Mouse (Mus musculus): ENCODE results near the gene Acot8. TPM values are rescaled to one million over a fixed set of nuclear protein-coding genes. Genes with fewer than 3 reads are reported as not detected.

The Acot8 gene
- total and polyA plus RNA-seq, 2 experiments from 2014 or later: 17.5 to 24.2 TPM

DNA sequence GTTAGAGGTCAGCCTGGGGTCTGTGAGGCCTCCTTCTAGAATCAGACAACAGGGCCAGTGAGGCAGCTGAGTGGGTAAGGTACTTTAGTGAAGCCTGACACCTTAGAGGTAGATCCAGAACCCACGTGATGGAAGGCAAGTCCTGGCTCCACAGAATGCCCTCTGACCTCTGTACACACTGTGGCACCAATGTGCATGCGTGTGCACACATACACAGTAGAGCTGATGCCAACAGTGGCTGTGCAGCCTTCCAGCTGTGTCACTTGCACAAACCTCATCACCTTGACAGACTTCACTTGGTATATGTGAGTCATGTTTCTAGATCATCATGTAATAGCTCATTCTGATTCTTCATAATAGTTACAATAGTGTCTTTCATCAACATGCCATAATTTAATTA is 52.2 kb downstream of the Acot8 start:
- no peak overlapping the region for H3K4me3 ChIP-seq (ENCODE audit: low read depth, low read length)

DNA sequence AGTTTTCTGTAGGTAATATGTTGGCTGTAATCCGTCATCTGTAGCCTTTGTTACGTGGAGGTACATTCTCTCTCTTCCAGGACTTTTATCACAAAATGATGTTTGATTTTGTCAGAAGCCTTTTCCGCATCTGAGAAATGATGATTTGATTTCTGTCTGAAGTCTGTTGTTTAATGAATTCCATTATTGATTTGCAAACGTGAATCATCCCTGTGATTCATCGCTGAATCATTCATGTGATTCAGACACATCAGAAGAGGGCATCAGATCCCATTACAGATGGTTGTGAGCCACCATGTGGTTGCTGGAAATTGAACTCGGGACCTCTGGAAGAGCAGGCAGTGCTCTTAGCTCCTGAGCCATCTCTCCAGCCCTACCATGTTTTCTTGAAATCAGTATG is 55.7 kb downstream of the Acot8 start:
- no peaks in the 10 kb centered on the region for H3K27me3 ChIP-seq (ENCODE audit: insufficient read depth, low read length)
- ATAC-seq (ENCODE audit: low FRiP score) (no peak), DNase-seq (ENCODE audit: low spot score) (no peak)
- peaks cover 9% of the 10 kb centered on the region; the same call in 1 of the 2 replicates for H3K4me1 ChIP-seq (ENCODE audit: insufficient read depth, low read length)
- TF ChIP-seq CTCF (IDR thresholded peaks at IDR 0.05): no peak
- peaks cover 18% of the 10 kb centered on the region for H3K36me3 ChIP-seq (ENCODE audit: insufficient read depth, low read length)
- H3K4me3 ChIP-seq (ENCODE audit: low read depth, low read length): no peak overlapping the region
- WGBS: 89% methylated on average over 6 of the region's 6 CpGs
- H3K27ac ChIP-seq (ENCODE audit: low read depth, low read length): no peak overlapping the region
- H3K9ac ChIP-seq (replicated peaks; ENCODE audit: low read length, poor library complexity, severe bottlenecking): no peak overlapping the region
- H3K4me2 ChIP-seq (ENCODE audit: low read depth, low read length, poor library complexity, severe bottlenecking): no peak overlapping the region
- H3K9me3 ChIP-seq (ENCODE audit: low read length): no peaks in the 10 kb centered on the region

More for the DNA sequence above, 52.2 kb downstream of the Acot8 start:
- Histone ChIP-seq H3K36me3 (ENCODE audit: insufficient read depth, low read length) (peaks cover 50% of the 10 kb centered on the region), H3K27me3 (ENCODE audit: insufficient read depth, low read length) (no peaks in the 10 kb centered on the region), H3K4me2 (ENCODE audit: low read depth, low read length, poor library complexity, severe bottlenecking) (no peak overlapping the region), H3K27ac (ENCODE audit: low read depth, low read length) (no peak overlapping the region), H3K4me1 (ENCODE audit: insufficient read depth, low read length) (no peaks in the 10 kb centered on the region), H3K9ac (replicated peaks; ENCODE audit: low read length, poor library complexity, severe bottlenecking) (no peak overlapping the region), H3K9me3 (ENCODE audit: low read length) (no peaks in the 10 kb centered on the region)
- no peak for ATAC-seq (ENCODE audit: low FRiP score)
- WGBS: 94% methylated on average over 2 of the region's 2 CpGs
- no peak for DNase-seq (ENCODE audit: low spot score)
- TF ChIP-seq CTCF (IDR thresholded peaks at IDR 0.05): no peak

DNA sequence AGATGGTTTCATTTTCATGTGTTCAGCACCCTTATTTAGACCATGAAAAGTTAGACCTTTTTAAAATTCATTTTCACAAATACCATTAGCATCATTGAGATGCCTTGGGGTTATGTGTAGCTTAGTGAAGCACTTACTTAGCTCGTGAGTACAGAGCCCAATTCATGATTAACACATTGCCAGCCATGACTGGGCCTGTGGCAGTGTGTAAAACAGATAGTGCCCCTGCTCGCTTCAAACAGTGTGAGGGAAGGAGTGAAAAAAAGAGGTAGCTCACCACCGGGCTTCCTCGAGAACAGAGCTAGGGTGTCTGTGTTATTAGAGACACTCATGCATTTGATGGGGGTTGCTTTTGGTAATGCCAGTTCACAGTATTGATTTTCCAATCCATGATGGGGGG is 56.5 kb downstream of the Acot8 start:
- no peaks in the 10 kb centered on the region; the same call in 1 of the 2 replicates for H3K27me3 ChIP-seq (ENCODE audit: insufficient read depth, low read length)
- WGBS: 87% methylated on average over 4 of the region's 4 CpGs
- peaks cover 14% of the 10 kb centered on the region; the same call in 1 of the 2 replicates for H3K36me3 ChIP-seq (ENCODE audit: insufficient read depth, low read length)
- ATAC-seq (ENCODE audit: low FRiP score): no peak
- no peaks in the 10 kb centered on the region for H3K9me3 ChIP-seq (ENCODE audit: low read length)
- H3K4me1 ChIP-seq (ENCODE audit: insufficient read depth, low read length): peaks cover 9% of the 10 kb centered on the region; the same call in 1 of the 2 replicates
- no peak overlapping the region for H3K4me2 ChIP-seq (ENCODE audit: low read depth, low read length, poor library complexity, severe bottlenecking)
- H3K4me3 ChIP-seq (ENCODE audit: low read depth, low read length): no peak overlapping the region
- DNase-seq (ENCODE audit: low spot score): no peak
- H3K27ac ChIP-seq (ENCODE audit: low read depth, low read length): no peak overlapping the region
- no peak for TF ChIP-seq CTCF (IDR thresholded peaks at IDR 0.05)
- H3K9ac ChIP-seq (replicated peaks; ENCODE audit: low read length, poor library complexity, severe bottlenecking): no peak overlapping the region

DNA sequence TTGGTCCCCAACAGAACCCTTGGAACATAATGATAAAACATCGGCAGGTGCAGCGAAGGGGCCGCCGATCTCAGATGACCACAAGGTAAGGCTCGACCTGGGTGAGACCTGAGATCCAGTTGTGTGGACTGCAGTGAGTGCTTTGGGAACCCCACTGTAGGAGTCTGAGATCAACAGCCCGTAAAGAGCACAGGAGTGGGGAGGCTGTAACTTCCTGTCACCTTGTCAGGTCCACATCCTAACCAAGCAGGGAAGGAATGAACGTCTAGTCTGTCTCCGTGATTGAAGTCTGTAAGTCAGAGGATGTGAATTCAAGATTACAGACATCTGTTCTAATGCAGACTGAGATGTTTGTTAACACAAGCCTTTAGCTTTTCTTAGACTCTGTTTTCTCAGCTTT is 58.0 kb downstream of the Acot8 start:
- Histone ChIP-seq H3K36me3 (ENCODE audit: insufficient read depth, low read length) (peaks cover 9% of the 10 kb centered on the region; the same call in 1 of the 2 replicates), H3K9me3 (ENCODE audit: low read length) (no peaks in the 10 kb centered on the region), H3K27me3 (ENCODE audit: insufficient read depth, low read length) (no peaks in the 10 kb centered on the region; the same call in 1 of the 2 replicates), H3K27ac (ENCODE audit: low read depth, low read length) (peak overlapping the region; percentile 73), H3K4me1 (ENCODE audit: insufficient read depth, low read length) (peaks cover 9% of the 10 kb centered on the region; the same call in 1 of the 2 replicates), H3K4me2 (ENCODE audit: low read depth, low read length, poor library complexity, severe bottlenecking) (peak overlapping the region; percentile 79), H3K4me3 (ENCODE audit: low read depth, low read length) (peak overlapping the region; percentile 92), H3K9ac (replicated peaks; ENCODE audit: low read length, poor library complexity, severe bottlenecking) (peak overlapping the region; percentile 94)
- TF ChIP-seq CTCF (IDR thresholded peaks at IDR 0.05): no peak
- 60% methylated on average over 8 of the region's 8 CpGs for WGBS
- no peak for DNase-seq (ENCODE audit: low spot score)
- no peak for ATAC-seq (ENCODE audit: low FRiP score)

DNA sequence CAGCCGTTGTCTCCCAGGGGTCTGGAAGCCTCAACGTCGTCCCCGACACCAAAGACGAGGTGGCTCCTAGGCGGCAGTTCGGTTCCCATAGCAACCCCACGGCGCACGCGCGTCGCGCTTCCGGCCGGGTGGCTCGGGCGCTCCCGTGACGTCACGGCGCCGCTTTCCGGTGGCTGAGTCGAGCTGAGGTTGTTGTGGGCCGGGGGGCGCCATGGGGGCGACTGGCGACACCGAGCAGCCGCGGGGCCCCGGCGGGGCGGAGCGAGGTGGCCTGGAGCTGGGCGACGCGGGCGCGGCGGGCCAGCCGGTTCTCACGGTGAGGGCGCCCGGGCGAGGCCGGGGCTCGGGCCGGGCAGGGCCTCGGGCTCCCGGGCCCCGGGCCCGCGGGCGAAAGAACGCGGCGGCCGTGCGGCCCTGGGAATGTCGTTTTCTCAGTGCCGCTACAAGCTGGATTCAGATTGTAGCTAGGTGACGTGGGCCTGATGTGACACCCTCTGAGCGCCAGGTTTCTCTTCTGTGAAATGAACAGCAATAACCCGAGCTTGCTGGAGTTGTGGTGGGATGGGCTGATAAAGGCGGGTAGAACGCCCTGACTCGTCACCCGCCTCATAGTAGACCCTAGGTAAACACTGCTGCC is 58.7 kb downstream of the Acot8 start, which contains the start of the genes Wfdc3 and Dnttip1:
TSS of gene Wfdc3 (minus strand) at position 89 of the 637 bp plus-strand sequence.
TSS of gene Dnttip1 (plus strand) at position 141 of the 637 bp plus-strand sequence.
- ATAC-seq (ENCODE audit: low FRiP score) (peak; percentile 86), DNase-seq (ENCODE audit: low spot score) (peak; percentile 95)
- Histone ChIP-seq H3K4me3 (ENCODE audit: low read depth, low read length) (peak within 1 kb of the TSS; percentile 92), H3K4me2 (ENCODE audit: low read depth, low read length, poor library complexity, severe bottlenecking) (peak within 1 kb of the TSS; percentile 79), H3K36me3 (ENCODE audit: insufficient read depth, low read length) (peaks cover 4% of the 10 kb centered on the region; the same call in 1 of the 2 replicates), H3K27me3 (ENCODE audit: insufficient read depth, low read length) (no peaks in the 10 kb centered on the region; the same call in 1 of the 2 replicates), H3K9ac (replicated peaks; ENCODE audit: low read length, poor library complexity, severe bottlenecking) (peak within 1 kb of the TSS; percentile 94), H3K9me3 (ENCODE audit: low read length) (no peaks in the 10 kb centered on the region), H3K4me1 (ENCODE audit: insufficient read depth, low read length) (peaks cover 9% of the 10 kb centered on the region; the same call in 1 of the 2 replicates), H3K27ac (ENCODE audit: low read depth, low read length) (peak within 1 kb of the TSS; percentile 73)
- WGBS: under 1% methylated on average over 66 of the region's 70 CpGs
- no peak for TF ChIP-seq CTCF (IDR thresholded peaks at IDR 0.05)

DNA sequence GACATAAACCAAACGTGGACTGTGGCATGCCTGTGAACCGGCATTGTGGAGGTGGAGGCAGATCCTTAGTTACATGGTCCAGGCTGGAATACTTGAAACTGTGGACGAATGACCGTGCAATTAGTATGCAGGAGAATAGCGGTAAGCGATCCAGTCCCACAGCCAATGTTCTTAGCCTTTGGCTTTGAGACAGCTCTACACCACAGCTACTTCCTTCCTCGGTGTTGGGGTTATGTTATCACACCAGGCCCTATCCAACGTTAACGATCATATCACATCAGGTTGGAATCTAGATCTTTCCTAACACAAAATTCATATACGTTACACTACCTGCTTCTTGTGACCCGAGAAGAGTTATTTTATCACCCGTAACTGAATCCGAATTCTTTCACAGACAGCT is 59.7 kb downstream of the Acot8 start:
- DNase-seq (ENCODE audit: low spot score) (no peak), ATAC-seq (ENCODE audit: low FRiP score) (no peak)
- no peak overlapping the region for H3K9ac ChIP-seq (replicated peaks; ENCODE audit: low read length, poor library complexity, severe bottlenecking)
- peak overlapping the region; percentile 92 for H3K4me3 ChIP-seq (ENCODE audit: low read depth, low read length)
- H3K27ac ChIP-seq (ENCODE audit: low read depth, low read length): no peak overlapping the region
- H3K36me3 ChIP-seq (ENCODE audit: insufficient read depth, low read length): peaks cover 4% of the 10 kb centered on the region; the same call in 1 of the 2 replicates
- no peaks in the 10 kb centered on the region for H3K9me3 ChIP-seq (ENCODE audit: low read length)
- TF ChIP-seq CTCF (IDR thresholded peaks at IDR 0.05): no peak
- peak overlapping the region; percentile 79 for H3K4me2 ChIP-seq (ENCODE audit: low read depth, low read length, poor library complexity, severe bottlenecking)
- 74% methylated on average over 13 of the region's 13 CpGs for WGBS
- H3K27me3 ChIP-seq (ENCODE audit: insufficient read depth, low read length): no peaks in the 10 kb centered on the region; the same call in 1 of the 2 replicates
- peaks cover 9% of the 10 kb centered on the region; the same call in 1 of the 2 replicates for H3K4me1 ChIP-seq (ENCODE audit: insufficient read depth, low read length)

Other genes starting within 250 kb of the Acot8 start
- gene Wfdc2, start 242.5 kb downstream of the Acot8 start, total RNA-seq (2014; rRNA removed): 0.38 and 0.52 TPM in 2 replicates
- gene Wfdc2, start 242.5 kb downstream of the Acot8 start, polyA plus RNA-seq (2015; fragmentation: Nextera tagmentation; extraction: Ambion mirVana): 1.5 and 1.9 TPM in 2 replicates
- gene Spint3, start 231.4 kb downstream of the Acot8 start, total RNA-seq (2014; rRNA removed): not detected in 2 replicates
- not detected in 2 replicates for gene Spint3, start 231.4 kb downstream of the Acot8 start, polyA plus RNA-seq (2015; fragmentation: Nextera tagmentation; extraction: Ambion mirVana)
- not detected in 2 replicates for gene Wfdc6a, start 219.4 kb downstream of the Acot8 start, total RNA-seq (2014; rRNA removed)
- not detected in 2 replicates for gene Wfdc6a, start 219.4 kb downstream of the Acot8 start, polyA plus RNA-seq (2015; fragmentation: Nextera tagmentation; extraction: Ambion mirVana)
- gene Eppin, start 211.3 kb downstream of the Acot8 start, total RNA-seq (2014; rRNA removed): not detected in 2 replicates
- gene Eppin, start 211.3 kb downstream of the Acot8 start, polyA plus RNA-seq (2015; fragmentation: Nextera tagmentation; extraction: Ambion mirVana): not detected in 2 replicates
- not detected in 2 replicates for gene Wfdc6b, start 191.4 kb downstream of the Acot8 start, total RNA-seq (2014; rRNA removed)
- gene Wfdc6b, start 191.4 kb downstream of the Acot8 start, polyA plus RNA-seq (2015; fragmentation: Nextera tagmentation; extraction: Ambion mirVana): not detected in 2 replicates
- 0.28 TPM in 1 of 2 replicates, not detected in the other for gene Wfdc8, start 191.3 kb downstream of the Acot8 start, total RNA-seq (2014; rRNA removed)
- gene Wfdc8, start 191.3 kb downstream of the Acot8 start, polyA plus RNA-seq (2015; fragmentation: Nextera tagmentation; extraction: Ambion mirVana): not detected in 2 replicates
- not detected in 2 replicates for gene Wfdc16, start 166.1 kb downstream of the Acot8 start, total RNA-seq (2014; rRNA removed)
- gene Wfdc16, start 166.1 kb downstream of the Acot8 start, polyA plus RNA-seq (2015; fragmentation: Nextera tagmentation; extraction: Ambion mirVana): not detected in 2 replicates
- 3.5 TPM in 1 of 2 replicates, not detected in the other for gene Wfdc10, start 148.8 kb downstream of the Acot8 start, total RNA-seq (2014; rRNA removed)
- gene Wfdc10, start 148.8 kb downstream of the Acot8 start, polyA plus RNA-seq (2015; fragmentation: Nextera tagmentation; extraction: Ambion mirVana): 0.38 and 0.42 TPM in 2 replicates
- not detected in 2 replicates for gene Wfdc9, start 148.3 kb downstream of the Acot8 start, total RNA-seq (2014; rRNA removed)
- not detected in 2 replicates for gene Wfdc9, start 148.3 kb downstream of the Acot8 start, polyA plus RNA-seq (2015; fragmentation: Nextera tagmentation; extraction: Ambion mirVana)
- not detected in 2 replicates for gene Wfdc11, start 130.8 kb downstream of the Acot8 start, total RNA-seq (2014; rRNA removed)
- not detected in 2 replicates for gene Wfdc11, start 130.8 kb downstream of the Acot8 start, polyA plus RNA-seq (2015; fragmentation: Nextera tagmentation; extraction: Ambion mirVana)
- gene Wfdc13, start 119.8 kb downstream of the Acot8 start, total RNA-seq (2014; rRNA removed): not detected in 2 replicates
- not detected in 2 replicates for gene Wfdc13, start 119.8 kb downstream of the Acot8 start, polyA plus RNA-seq (2015; fragmentation: Nextera tagmentation; extraction: Ambion mirVana)
- not detected in 2 replicates for gene Spint4, start 106.4 kb downstream of the Acot8 start, total RNA-seq (2014; rRNA removed)
- not detected in 2 replicates for gene Spint4, start 106.4 kb downstream of the Acot8 start, polyA plus RNA-seq (2015; fragmentation: Nextera tagmentation; extraction: Ambion mirVana)
- not detected in 2 replicates for gene Spint5, start 89.6 kb downstream of the Acot8 start, total RNA-seq (2014; rRNA removed)
- gene Spint5, start 89.6 kb downstream of the Acot8 start, polyA plus RNA-seq (2015; fragmentation: Nextera tagmentation; extraction: Ambion mirVana): not detected in 2 replicates
- gene Wfdc3, start 59.0 kb downstream of the Acot8 start, total RNA-seq (2014; rRNA removed): 0.16 and 1.3 TPM in 2 replicates
- gene Wfdc3, start 59.0 kb downstream of the Acot8 start, polyA plus RNA-seq (2015; fragmentation: Nextera tagmentation; extraction: Ambion mirVana): 0.60 and 0.97 TPM in 2 replicates
- gene Dnttip1, start 58.9 kb downstream of the Acot8 start, total RNA-seq (2014; rRNA removed): 18.5 and 24.7 TPM in 2 replicates
- gene Dnttip1, start 58.9 kb downstream of the Acot8 start, polyA plus RNA-seq (2015; fragmentation: Nextera tagmentation; extraction: Ambion mirVana): 48.4 and 54.2 TPM in 2 replicates
- gene Ube2c, start 35.0 kb downstream of the Acot8 start, total RNA-seq (2014; rRNA removed): 14.6 and 38.5 TPM in 2 replicates
- gene Ube2c, start 35.0 kb downstream of the Acot8 start, polyA plus RNA-seq (2015; fragmentation: Nextera tagmentation; extraction: Ambion mirVana): 18.1 and 18.4 TPM in 2 replicates
- not detected in 2 replicates for gene Tnnc2, start 24.9 kb downstream of the Acot8 start, total RNA-seq (2014; rRNA removed)
- gene Tnnc2, start 24.9 kb downstream of the Acot8 start, polyA plus RNA-seq (2015; fragmentation: Nextera tagmentation; extraction: Ambion mirVana): 0.31 and 0.62 TPM in 2 replicates
- gene Snx21, start 19.1 kb downstream of the Acot8 start, total RNA-seq (2014; rRNA removed): 80.8 and 100 TPM in 2 replicates
- 50.8 and 54.1 TPM in 2 replicates for gene Snx21, start 19.1 kb downstream of the Acot8 start, polyA plus RNA-seq (2015; fragmentation: Nextera tagmentation; extraction: Ambion mirVana)
- gene Zswim3, start 216 bp upstream of the Acot8 start, total RNA-seq (2014; rRNA removed): 6.4 and 7.7 TPM in 2 replicates
- 5.5 and 7.4 TPM in 2 replicates for gene Zswim3, start 216 bp upstream of the Acot8 start, polyA plus RNA-seq (2015; fragmentation: Nextera tagmentation; extraction: Ambion mirVana)
- gene Zswim1, start 17.8 kb upstream of the Acot8 start, total RNA-seq (2014; rRNA removed): 24.8 and 25.1 TPM in 2 replicates
- 35.3 and 36.0 TPM in 2 replicates for gene Zswim1, start 17.8 kb upstream of the Acot8 start, polyA plus RNA-seq (2015; fragmentation: Nextera tagmentation; extraction: Ambion mirVana)
- gene Spata25, start 23.7 kb upstream of the Acot8 start, total RNA-seq (2014; rRNA removed): 1.1 TPM in 1 of 2 replicates, not detected in the other
- not detected in 2 replicates for gene Spata25, start 23.7 kb upstream of the Acot8 start, polyA plus RNA-seq (2015; fragmentation: Nextera tagmentation; extraction: Ambion mirVana)
- 110 and 112 TPM in 2 replicates for gene Ctsa, start 28.0 kb upstream of the Acot8 start, total RNA-seq (2014; rRNA removed)
- 101 and 102 TPM in 2 replicates for gene Ctsa, start 28.0 kb upstream of the Acot8 start, polyA plus RNA-seq (2015; fragmentation: Nextera tagmentation; extraction: Ambion mirVana)
- 10.4 and 11.2 TPM in 2 replicates for gene Neurl2, start 28.6 kb upstream of the Acot8 start, total RNA-seq (2014; rRNA removed)
- 7.6 and 7.8 TPM in 2 replicates for gene Neurl2, start 28.6 kb upstream of the Acot8 start, polyA plus RNA-seq (2015; fragmentation: Nextera tagmentation; extraction: Ambion mirVana)
- gene Pltp, start 52.8 kb upstream of the Acot8 start, total RNA-seq (2014; rRNA removed): 55.5 and 59.8 TPM in 2 replicates
- 85.5 and 87.7 TPM in 2 replicates for gene Pltp, start 52.8 kb upstream of the Acot8 start, polyA plus RNA-seq (2015; fragmentation: Nextera tagmentation; extraction: Ambion mirVana)
- 77.2 and 90.1 TPM in 2 replicates for gene Pcif1, start 74.4 kb upstream of the Acot8 start, total RNA-seq (2014; rRNA removed)
- gene Pcif1, start 74.4 kb upstream of the Acot8 start, polyA plus RNA-seq (2015; fragmentation: Nextera tagmentation; extraction: Ambion mirVana): 88.9 and 94.6 TPM in 2 replicates
- gene Zfp335, start 106.9 kb upstream of the Acot8 start, total RNA-seq (2014; rRNA removed): 28.9 and 29.0 TPM in 2 replicates
- gene Zfp335, start 106.9 kb upstream of the Acot8 start, polyA plus RNA-seq (2015; fragmentation: Nextera tagmentation; extraction: Ambion mirVana): 11.1 and 11.4 TPM in 2 replicates
- 7.5 and 13.4 TPM in 2 replicates for gene Mmp9, start 135.9 kb upstream of the Acot8 start, total RNA-seq (2014; rRNA removed)
- 7.1 and 8.2 TPM in 2 replicates for gene Mmp9, start 135.9 kb upstream of the Acot8 start, polyA plus RNA-seq (2015; fragmentation: Nextera tagmentation; extraction: Ambion mirVana)
- gene Slc12a5, start 155.9 kb upstream of the Acot8 start, total RNA-seq (2014; rRNA removed): 311 and 368 TPM in 2 replicates
- gene Slc12a5, start 155.9 kb upstream of the Acot8 start, polyA plus RNA-seq (2015; fragmentation: Nextera tagmentation; extraction: Ambion mirVana): 83.5 and 86.4 TPM in 2 replicates
- gene Ncoa5, start 230.0 kb upstream of the Acot8 start, total RNA-seq (2014; rRNA removed): 74.5 and 79.2 TPM in 2 replicates
- 54.3 and 65.5 TPM in 2 replicates for gene Ncoa5, start 230.0 kb upstream of the Acot8 start, polyA plus RNA-seq (2015; fragmentation: Nextera tagmentation; extraction: Ambion mirVana)